Mouse (Mus musculus) stomach, embryonic 14.5 days (tissue): ENCODE results near the gene Angptl2. TPM values are rescaled to one million over a fixed set of nuclear protein-coding genes. Genes with fewer than 3 reads are reported as not detected.
"Not testable (repeated sequence)": the region's sequence is repeated elsewhere in the genome, so short reads cannot be mapped to it uniquely, and the experiment has no call there.

ENCODE experiments used
- ATAC-seq: fragments of 200-750 bp; cut with Nextera tagmentation; 2 replicates; pipeline ENCODE4 v1.8.0; 2017; ENCODE audit warnings: low read depth, moderate TSS enrichment; ENCODE audit not compliant: insufficient number of reproducible peaks, insufficient read depth, low FRiP score
- H3K27ac ChIP-seq: fragments of 300-500 bp; sonication (generic); 2 replicates; pipeline ENCODE4 v1.5.1; 2014; ENCODE audit warnings: mild to moderate bottlenecking, low read length, moderate library complexity, mixed read lengths
- H3K27me3 ChIP-seq: fragments of 300-500 bp; sonication (generic); 2 replicates; pipeline ENCODE4 v1.6.1; 2014; ENCODE audit warnings: low read length, control low read depth, mixed read lengths; ENCODE audit not compliant: control insufficient read depth, insufficient read depth
- H3K36me3 ChIP-seq: fragments of 300-500 bp; sonication (generic); 2 replicates; pipeline ENCODE4 v1.6.1; 2014; ENCODE audit warnings: mild to moderate bottlenecking, control low read depth, low read length, moderate library complexity, mixed read lengths; ENCODE audit not compliant: control insufficient read depth, insufficient read depth
- H3K4me1 ChIP-seq: fragments of 300-500 bp; sonication (generic); 2 replicates; pipeline ENCODE4 v1.6.1; 2014; ENCODE audit warnings: low read length, control low read depth, mixed read lengths; ENCODE audit not compliant: control insufficient read depth, insufficient read depth
- H3K4me2 ChIP-seq: fragments of 300-500 bp; sonication (generic); replicated peaks from 2 replicates; pipeline ENCODE4 v1.6.1; 2014; ENCODE audit warnings: low read depth, low read length, control low read depth
- H3K4me3 ChIP-seq: fragments of 300-500 bp; sonication (generic); 2 replicates; pipeline ENCODE4 v1.5.1; 2014; ENCODE audit warnings: low read depth, low read length, control low read depth
- H3K9ac ChIP-seq: fragments of 300-500 bp; sonication (generic); replicated peaks from 2 replicates; pipeline ENCODE4 v1.6.1; 2014; ENCODE audit warnings: low read depth, mild to moderate bottlenecking, control low read depth, low read length, moderate library complexity, mixed read lengths
- H3K9me3 ChIP-seq: fragments of 300-500 bp; sonication (generic); 2 replicates; pipeline ENCODE4 v1.6.1; 2016; ENCODE audit warnings: low read depth, low read length, control low read depth; ENCODE audit not compliant: control insufficient read depth
- WGBS: fragments of 180-500 bp; shearing (Covaris S2); extraction: QIAGEN DNeasy Blood & Tissue Kit; methylation state at CpG from one replicate; pipeline ENCODE4 v1.1.7; 2014; 5-methylcytosine and 5-hydroxymethylcytosine counted together
- polyA plus RNA-seq: library from polyadenylated mRNA; unstranded; fragments of >200 nt; fragmentation: Nextera tagmentation; extraction: Ambion mirVana; gene quantifications from 2 replicates; pipeline ENCODE4 v1.2.1, GENCODE M21; 2014

Angptl2 gene
- polyA plus RNA-seq, 1 experiment from 2014 or later, result 39.7 TPM

DNA sequence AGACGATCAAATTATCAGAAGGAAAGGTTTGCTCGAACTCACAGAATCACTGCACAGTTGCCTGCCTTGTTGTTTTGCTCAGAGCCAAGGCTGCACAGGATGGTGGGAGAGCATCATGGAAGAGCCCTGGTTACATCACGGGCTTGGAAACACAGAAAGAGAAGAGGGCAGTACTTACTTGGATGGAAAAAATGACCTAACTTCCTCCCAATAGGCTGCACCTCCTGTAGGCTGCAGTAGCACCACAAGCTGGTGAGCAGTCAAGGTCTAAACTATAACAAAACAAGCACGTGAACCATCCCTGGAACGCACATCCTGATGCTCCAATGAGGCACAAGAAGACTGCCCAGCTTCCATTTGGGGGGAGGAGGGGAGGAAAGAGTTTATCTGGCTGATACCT, 7.7 kb upstream of the Angptl2 start:
- ATAC-seq, result no peak

DNA sequence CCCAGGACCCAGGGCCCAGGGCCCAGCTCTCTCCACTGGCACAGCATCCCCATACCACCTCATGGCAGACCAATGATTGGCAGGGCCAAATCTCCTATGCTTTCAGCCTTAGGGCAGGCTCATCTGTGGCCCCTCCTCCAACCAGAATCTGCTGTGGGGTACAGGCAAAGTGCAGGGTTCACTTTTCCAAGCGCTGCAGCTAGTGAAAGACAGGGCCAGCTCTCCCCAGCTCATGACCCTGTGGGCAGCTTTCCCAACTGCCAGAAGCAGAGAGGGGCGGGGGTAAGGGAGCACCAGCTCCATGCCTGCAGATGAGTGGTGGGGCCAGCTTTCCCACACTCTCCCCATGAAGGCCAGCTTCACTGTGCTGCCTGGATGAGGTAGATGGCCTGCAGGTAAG, 5.0 kb upstream of the Angptl2 start:
- H3K27me3 ChIP-seq, result no peaks in the 10 kb centered on the region
- no peak overlapping the region for H3K27ac ChIP-seq
- H3K4me2 ChIP-seq, result no peak overlapping the region
- ATAC-seq, result no peak
- no peaks in the 10 kb centered on the region for H3K36me3 ChIP-seq
- WGBS, result 72% methylated on average over 2 of the region's 2 CpGs
- peaks cover 15% of the 10 kb centered on the region for H3K4me1 ChIP-seq
- no peaks in the 10 kb centered on the region for H3K9me3 ChIP-seq
- no peak overlapping the region for H3K4me3 ChIP-seq
- no peak overlapping the region for H3K9ac ChIP-seq

More for the DNA sequence above, 7.7 kb upstream of the Angptl2 start:
- WGBS, result 88% methylated on average over 5 of the region's 5 CpGs
- H3K9ac ChIP-seq, result no peak overlapping the region
- H3K4me1 ChIP-seq, result peaks cover 17% of the 10 kb centered on the region
- no peaks in the 10 kb centered on the region for H3K36me3 ChIP-seq
- no peak overlapping the region for H3K27ac ChIP-seq
- H3K4me2 ChIP-seq, result no peak overlapping the region
- H3K9me3 ChIP-seq, result no peaks in the 10 kb centered on the region
- no peak overlapping the region for H3K4me3 ChIP-seq
- H3K27me3 ChIP-seq, result no peaks in the 10 kb centered on the region

DNA sequence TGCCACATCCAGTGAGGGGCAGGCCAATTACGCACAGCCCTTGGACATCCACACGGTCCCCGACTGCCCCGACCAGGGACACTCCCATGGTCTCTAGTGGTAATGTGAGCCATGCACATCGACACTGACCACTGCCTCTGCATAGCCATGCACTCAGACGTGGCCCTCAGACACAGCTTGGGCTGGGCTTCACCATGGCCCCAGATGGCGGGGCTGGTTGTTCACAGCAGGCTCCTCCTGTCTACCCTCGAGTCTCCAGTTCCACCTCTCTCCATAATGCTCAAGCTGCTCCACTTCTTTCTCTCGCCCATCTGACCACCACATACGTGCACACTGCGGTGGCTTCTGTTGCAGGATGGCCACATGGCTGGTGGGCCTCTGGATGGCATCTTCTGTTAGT, 4.6 kb upstream of the Angptl2 start:
- not testable (repeated sequence) for H3K9me3 ChIP-seq, H3K4me3 ChIP-seq, ATAC-seq, H3K4me2 ChIP-seq, H3K27ac ChIP-seq, H3K9ac ChIP-seq, H3K36me3 ChIP-seq, H3K27me3 ChIP-seq
- H3K4me1 ChIP-seq, result peaks cover 13% of the 10 kb centered on the region
- WGBS, result 85% methylated on average over 11 of the region's 11 CpGs

DNA sequence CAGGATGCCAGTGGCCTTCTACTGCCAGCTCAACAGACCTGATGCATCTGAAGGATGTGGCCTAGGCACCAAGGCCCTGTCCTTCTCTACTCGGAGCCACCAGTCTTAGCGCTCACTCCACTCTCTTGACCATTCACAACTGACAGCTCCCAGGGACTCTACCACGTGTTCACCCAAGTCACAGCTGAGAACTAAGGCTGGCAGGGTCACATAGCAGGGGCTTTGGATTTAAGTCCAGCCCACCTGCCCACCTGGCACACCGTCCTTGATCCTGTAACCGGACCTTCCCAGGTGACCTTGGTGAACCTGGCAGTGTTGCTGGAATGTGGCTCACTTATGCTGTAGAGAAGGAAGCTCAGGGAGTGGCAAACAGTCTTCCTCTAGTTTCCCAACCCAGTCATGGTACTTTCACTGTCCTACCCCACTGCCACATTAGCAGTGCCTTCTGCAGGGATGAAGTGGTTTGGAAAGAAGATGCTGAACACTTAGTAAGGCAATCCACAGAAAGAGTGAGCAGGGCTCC, 631 bp upstream of the Angptl2 start:
- Histone ChIP-seq H3K9ac (no peak overlapping the region; the same call in 1 of the 2 replicates), H3K36me3 (no peaks in the 10 kb centered on the region), H3K4me2 (peak overlapping the region; percentile 84), H3K4me3 (peak overlapping the region; percentile 56), H3K27ac (peak overlapping the region; percentile 68; the same call in 1 of the 2 replicates), H3K27me3 (no peaks in the 10 kb centered on the region), H3K4me1 (peaks cover 31% of the 10 kb centered on the region; the same call in 1 of the 2 replicates), H3K9me3 (no peaks in the 10 kb centered on the region)
- ATAC-seq, result no peak; the same call in 1 of the 2 replicates
- 52% methylated on average over 5 of the region's 5 CpGs for WGBS

DNA sequence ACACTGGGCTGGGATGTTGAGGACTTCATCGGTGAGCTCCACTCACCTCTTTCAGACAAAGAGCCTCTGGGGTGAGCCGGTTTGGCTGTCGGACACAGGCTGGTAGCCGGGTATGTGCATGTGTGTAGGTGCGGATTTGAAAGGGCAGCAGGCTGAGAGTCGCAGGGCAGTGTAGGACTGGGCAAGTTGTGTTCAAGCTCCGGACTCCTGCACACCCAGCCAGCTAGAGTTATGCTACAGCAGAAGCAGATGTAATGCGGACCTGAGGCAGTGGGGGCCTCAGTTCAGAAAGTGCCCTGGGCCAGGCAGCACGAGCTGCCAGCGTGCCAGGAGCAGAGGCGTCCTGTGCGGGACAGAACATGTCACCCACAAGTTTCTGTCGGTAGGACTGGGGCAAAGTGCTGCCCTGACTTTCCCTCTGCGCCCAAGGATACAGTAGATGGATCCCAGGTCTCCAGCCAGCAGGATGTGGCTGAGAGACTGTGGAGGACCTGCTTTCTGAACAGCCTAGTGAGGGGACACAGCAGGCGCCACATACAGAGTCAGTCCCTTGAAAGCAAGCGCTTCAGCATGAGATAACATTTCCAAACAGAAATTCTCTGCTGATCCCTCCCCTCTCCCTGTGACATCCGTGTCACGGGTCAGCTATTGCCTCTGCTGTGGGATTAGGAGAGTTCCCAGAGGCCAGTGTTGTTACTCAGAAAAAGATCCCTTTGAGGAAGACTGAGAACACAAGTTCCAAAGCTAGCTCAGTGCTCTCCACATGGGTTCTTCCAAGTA, 966 bp downstream of the Angptl2 start:
- no peak for ATAC-seq
- Histone ChIP-seq H3K27ac (peak overlapping the region; percentile 91), H3K27me3 (no peaks in the 10 kb centered on the region), H3K4me3 (peak overlapping the region; percentile 56), H3K4me1 (peaks cover 28% of the 10 kb centered on the region; the same call in 1 of the 2 replicates), H3K9me3 (no peaks in the 10 kb centered on the region), H3K9ac (peak overlapping the region; percentile 71), H3K4me2 (peak overlapping the region; percentile 84), H3K36me3 (no peaks in the 10 kb centered on the region)
- 8% methylated on average over 18 of the region's 18 CpGs for WGBS

DNA sequence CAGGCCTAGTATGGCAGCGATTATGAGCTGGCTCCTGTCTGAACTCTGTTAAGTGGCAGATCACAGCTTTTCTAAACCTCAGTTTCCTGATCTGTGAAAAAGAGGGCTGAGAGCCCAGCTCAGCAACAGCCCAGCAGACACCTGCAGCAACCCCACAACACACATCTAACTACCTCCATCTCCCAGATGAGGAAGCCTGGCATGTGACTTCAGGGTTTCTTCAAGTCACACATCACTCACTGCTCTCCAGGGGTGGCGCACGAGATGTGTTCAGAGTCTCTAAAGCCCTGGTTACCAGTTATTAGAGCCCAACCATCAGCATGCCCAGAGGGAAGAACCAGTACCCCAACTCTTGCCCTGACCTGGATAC, 1.5 kb downstream of the Angptl2 start:
- no peak for ATAC-seq
- peak overlapping the region; percentile 56 for H3K4me3 ChIP-seq
- H3K4me1 ChIP-seq, result peaks cover 28% of the 10 kb centered on the region; the same call in 1 of the 2 replicates
- H3K9ac ChIP-seq, result 0 out of 2 replicates have a peak overlapping the region, but pooled peaks have one; percentile 71
- WGBS, result 49% methylated on average over 3 of the region's 3 CpGs
- H3K27ac ChIP-seq, result no peak overlapping the region
- H3K4me2 ChIP-seq, result peak overlapping the region; percentile 84
- H3K9me3 ChIP-seq, result no peaks in the 10 kb centered on the region
- no peaks in the 10 kb centered on the region for H3K36me3 ChIP-seq
- no peaks in the 10 kb centered on the region for H3K27me3 ChIP-seq

DNA sequence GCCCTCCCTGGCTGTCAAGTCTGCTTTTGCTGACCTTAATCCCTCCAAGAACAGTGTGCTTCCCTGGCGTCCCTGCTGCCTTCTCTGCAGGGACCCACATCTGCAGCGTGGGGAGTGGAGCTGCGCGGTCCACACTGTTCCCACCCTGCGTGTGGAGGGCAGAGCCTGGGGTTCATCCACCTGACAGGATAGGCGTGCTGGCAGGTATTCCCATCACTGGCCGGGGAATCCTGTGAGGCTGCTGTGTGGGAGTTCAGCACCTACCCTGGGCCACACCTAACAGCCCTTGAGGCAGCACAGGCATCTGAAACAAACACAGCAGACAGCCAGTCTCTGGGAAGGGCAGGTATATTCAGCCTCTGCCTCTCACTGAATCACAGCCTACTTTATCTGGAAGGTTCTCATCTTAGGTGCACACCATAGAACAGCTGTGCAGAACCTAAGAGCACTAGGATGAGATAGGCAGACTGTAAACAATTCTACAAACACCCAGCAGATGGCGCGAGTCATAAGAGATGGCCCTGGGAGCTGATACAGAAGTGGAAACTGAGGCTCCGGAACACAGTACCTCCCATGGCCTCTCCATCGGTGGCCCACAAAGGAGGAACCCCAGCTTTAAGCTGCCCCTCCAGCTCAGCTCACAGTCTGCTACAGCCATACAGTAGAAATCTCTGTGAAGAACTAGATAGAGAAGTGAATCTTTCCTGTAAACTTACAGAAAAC, 3.2 kb downstream of the Angptl2 start:
- no peak for ATAC-seq
- Histone ChIP-seq H3K9ac (no peak overlapping the region), H3K27ac (no peak overlapping the region), H3K9me3 (no peaks in the 10 kb centered on the region), H3K4me3 (no peak overlapping the region), H3K4me2 (no peak overlapping the region), H3K27me3 (no peaks in the 10 kb centered on the region), H3K36me3 (no peaks in the 10 kb centered on the region), H3K4me1 (peaks cover 31% of the 10 kb centered on the region; the same call in 1 of the 2 replicates)
- 69% methylated on average over 11 of the region's 11 CpGs for WGBS

DNA sequence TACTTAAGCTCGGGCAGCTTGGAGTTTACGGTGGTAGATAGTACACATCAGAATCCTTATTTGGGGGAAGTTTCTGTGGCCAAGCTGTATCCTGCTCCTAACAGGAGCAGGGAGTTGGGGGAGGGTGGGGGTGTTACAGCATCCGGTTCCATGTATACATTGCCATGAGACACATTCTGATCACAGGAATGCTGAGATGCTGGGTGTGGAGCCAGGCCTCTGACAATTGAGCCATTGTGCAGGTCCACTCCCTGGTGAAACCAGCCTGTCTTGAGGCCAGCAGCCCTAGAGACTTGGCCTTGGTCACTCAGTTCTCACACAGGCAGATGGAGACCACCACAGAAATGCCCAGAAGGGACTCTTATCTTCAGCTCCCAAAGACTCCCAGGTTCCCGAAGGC, 3.8 kb downstream of the Angptl2 start:
- no peaks in the 10 kb centered on the region for H3K36me3 ChIP-seq
- no peaks in the 10 kb centered on the region for H3K9me3 ChIP-seq
- H3K27me3 ChIP-seq, result no peaks in the 10 kb centered on the region
- H3K4me3 ChIP-seq, result no peak overlapping the region
- 62% methylated on average over 4 of the region's 4 CpGs for WGBS
- H3K27ac ChIP-seq, result no peak overlapping the region
- no peak for ATAC-seq
- H3K4me2 ChIP-seq, result no peak overlapping the region
- no peak overlapping the region for H3K9ac ChIP-seq
- peaks cover 31% of the 10 kb centered on the region; the same call in 1 of the 2 replicates for H3K4me1 ChIP-seq
